Mouse (Mus musculus): Measurements from ENCODE around the gene Fam104a. TPM values are rescaled to one million over a fixed set of nuclear protein-coding genes. Genes with fewer than 3 reads are reported as not detected.

Fam104a gene
- total and polyA plus RNA-seq, 3 experiments = 33.6 to 38.1 TPM; not detected in 1

DNA sequence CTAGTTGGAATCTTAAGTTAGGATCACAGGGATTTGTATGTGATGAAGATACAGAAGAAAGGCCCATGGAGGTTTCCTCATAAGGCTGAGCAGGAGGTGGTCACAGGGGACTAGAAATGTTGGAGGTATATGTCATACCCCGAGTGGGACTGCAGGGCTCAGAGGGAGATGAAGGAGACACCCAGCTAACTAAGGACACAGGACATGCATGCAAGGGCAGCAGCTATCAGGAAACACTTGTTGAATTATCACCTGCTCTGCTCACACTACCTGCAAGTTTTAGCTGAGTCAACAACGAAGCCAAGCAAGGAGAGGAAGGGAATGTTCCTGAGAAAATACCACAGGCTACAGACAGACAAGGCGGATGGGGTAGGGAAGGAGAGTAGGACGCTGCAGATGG is 16.3 kb downstream of the Fam104a start:
- H3K36me3 ChIP-seq (ENCODE audit: control insufficient read depth in 1 of 2, insufficient read depth in 2 of 2, low read length in 2 of 2) = peaks cover 9 to 40% of the 10 kb centered on the region in 2 experiments
- H3K4me1 ChIP-seq (ENCODE audit: control insufficient read depth in 1 of 2, insufficient read depth in 2 of 2, low read length in 2 of 2) = no peaks in the 10 kb centered on the region; a peak in 1 of 4 replicates
- TF ChIP-seq HCFC1 (IDR thresholded peaks at IDR 0.05; ENCODE audit: low read depth, low read length) (no peak), RCOR1 (IDR thresholded peaks at IDR 0.05; ENCODE audit: low read depth, low read length) (no peak), MAX (IDR thresholded peaks at IDR 0.05; ENCODE audit: low read length) (no peak), MXI1 (IDR thresholded peaks at IDR 0.05; ENCODE audit: low read depth, low read length) (no peak), GABPA (IDR thresholded peaks at IDR 0.05; ENCODE audit: low read depth, low read length) (no peak), USF1 (IDR thresholded peaks at IDR 0.05; ENCODE audit: low read depth, low read length) (no peak), CTCF (IDR thresholded peaks at IDR 0.05 in 2 of 3, conservative IDR thresholded peaks at IDR 0.05 in 1 of 3; ENCODE audit: control insufficient read depth in 1 of 3, insufficient read depth in 1 of 3, low read depth in 2 of 3, low read length in 3 of 3, poor library complexity in 1 of 3, severe bottlenecking in 1 of 3) (no peak), SIN3A (IDR thresholded peaks at IDR 0.05; ENCODE audit: low read length) (no peak), MAZ (IDR thresholded peaks at IDR 0.05; ENCODE audit: low read depth, low read length) (no peak), CHD1 (IDR thresholded peaks at IDR 0.05; ENCODE audit: low read depth, low read length) (no peak), ELF1 (IDR thresholded peaks at IDR 0.05; ENCODE audit: low read depth, low read length) (no peak), ZMIZ1 (IDR thresholded peaks at IDR 0.05; ENCODE audit: low read depth, low read length) (no peak), POLR2AphosphoS5 (IDR thresholded peaks at IDR 0.05; ENCODE audit: borderline replicate concordance, low read depth, low read length) (no peak)
- no peaks in the 10 kb centered on the region for H3K27me3 ChIP-seq (ENCODE audit: control insufficient read depth in 1 of 2, insufficient read depth in 2 of 2, low read length in 2 of 2)
- no peak overlapping the region for H3K27ac ChIP-seq (ENCODE audit: control insufficient read depth, low read depth, low read length)
- H3K4me3 ChIP-seq (ENCODE audit: control insufficient read depth in 1 of 2, insufficient read depth in 1 of 2, low read depth in 2 of 2, low read length in 2 of 2) = no peak overlapping the region
- peaks cover 10% of the 10 kb centered on the region for H3K79me2 ChIP-seq (ENCODE audit: control insufficient read depth, insufficient read depth, low read length, poor library complexity)
- no peaks in the 10 kb centered on the region for H3K9me3 ChIP-seq (replicated peaks; ENCODE audit: insufficient read depth, low read length)
- no peak for DNase-seq (ENCODE audit: low read depth, low spot score)
- H3K9ac ChIP-seq (ENCODE audit: control insufficient read depth, low read depth, low read length, poor library complexity, severe bottlenecking) = no peak overlapping the region

DNA sequence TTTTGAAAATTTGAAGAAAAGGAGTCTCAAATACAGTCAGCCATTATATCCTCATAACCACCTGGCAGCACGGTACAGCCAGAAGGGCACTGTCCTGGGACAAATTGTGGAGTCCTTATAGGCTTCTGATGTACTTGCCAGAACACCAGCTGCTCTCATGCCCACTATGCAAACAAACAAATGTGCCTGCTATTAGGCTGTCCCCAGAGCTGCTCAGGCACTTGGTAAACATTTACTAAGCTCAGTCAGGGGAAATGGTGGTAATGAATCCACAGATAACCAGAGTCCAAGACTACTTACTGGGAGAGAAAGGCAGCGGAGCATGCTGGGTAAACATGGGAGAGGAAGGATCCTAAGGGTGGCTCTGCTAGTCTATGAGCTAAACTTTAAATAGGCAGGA is 16.8 kb downstream of the Fam104a start:
- Histone ChIP-seq H3K9me3 (replicated peaks; ENCODE audit: insufficient read depth, low read length) (no peaks in the 10 kb centered on the region), H3K79me2 (ENCODE audit: control insufficient read depth, insufficient read depth, low read length, poor library complexity) (peaks cover 10% of the 10 kb centered on the region), H3K27ac (ENCODE audit: control insufficient read depth, low read depth, low read length) (no peak overlapping the region), H3K27me3 (ENCODE audit: control insufficient read depth in 1 of 2, insufficient read depth in 2 of 2, low read length in 2 of 2) (no peaks in the 10 kb centered on the region), H3K9ac (ENCODE audit: control insufficient read depth, low read depth, low read length, poor library complexity, severe bottlenecking) (no peak overlapping the region), H3K36me3 (ENCODE audit: control insufficient read depth in 1 of 2, insufficient read depth in 2 of 2, low read length in 2 of 2) (peaks cover 9 to 42% of the 10 kb centered on the region in 2 experiments), H3K4me3 (ENCODE audit: control insufficient read depth in 1 of 2, insufficient read depth in 1 of 2, low read depth in 2 of 2, low read length in 2 of 2) (no peak overlapping the region), H3K4me1 (ENCODE audit: control insufficient read depth in 1 of 2, insufficient read depth in 2 of 2, low read length in 2 of 2) (no peaks in the 10 kb centered on the region; a peak in 1 of 4 replicates)
- TF ChIP-seq GATA1 (IDR thresholded peaks at IDR 0.05; ENCODE audit: low read depth, low read length) (no peak), SIN3A (IDR thresholded peaks at IDR 0.05; ENCODE audit: low read length) (no peak), USF1 (IDR thresholded peaks at IDR 0.05; ENCODE audit: low read depth, low read length) (no peak), TAL1 (IDR thresholded peaks at IDR 0.05; ENCODE audit: low read length) (no peak), RAD21 (IDR thresholded peaks at IDR 0.05; ENCODE audit: low read depth, low read length) (no peak), SMC3 (IDR thresholded peaks at IDR 0.05; ENCODE audit: low read depth, low read length) (no peak), KAT2A (conservative IDR thresholded peaks at IDR 0.05; ENCODE audit: low read depth, low read length) (no peak), POLR2A (IDR thresholded peaks at IDR 0.05; ENCODE audit: control insufficient read depth in 1 of 2, insufficient read depth in 1 of 2, low read depth in 1 of 2, low read length in 2 of 2, poor library complexity in 1 of 2) (no peak), RCOR1 (IDR thresholded peaks at IDR 0.05; ENCODE audit: low read depth, low read length) (no peak), NRF1 (IDR thresholded peaks at IDR 0.05; ENCODE audit: insufficient read depth, low read depth, low read length, poor library complexity, severe bottlenecking) (no peak), CHD1 (IDR thresholded peaks at IDR 0.05; ENCODE audit: low read depth, low read length) (no peak), POLR2AphosphoS5 (IDR thresholded peaks at IDR 0.05; ENCODE audit: borderline replicate concordance, low read depth, low read length) (no peak), ETS1 (IDR thresholded peaks at IDR 0.05; ENCODE audit: low read depth, low read length) (no peak), MAZ (IDR thresholded peaks at IDR 0.05; ENCODE audit: low read depth, low read length) (no peak), TCF12 (IDR thresholded peaks at IDR 0.05; ENCODE audit: low read depth, low read length) (no peak), POLR2AphosphoS2 (IDR thresholded peaks at IDR 0.05; ENCODE audit: low read length) (no peak), MXI1 (IDR thresholded peaks at IDR 0.05; ENCODE audit: low read depth, low read length) (no peak)
- DNase-seq (ENCODE audit: low read depth, low spot score) = no peak

All from MEL (cell line).